In genomic region chr17:87571345-87571932, GRCm38 (mm10) we compare ENCODE assay signal across 8 mouse cellular contexts.
DNase-seq lines count a peak whose midpoint lies in the region; ATAC-seq lines count a peak whose summit lies in the region.

No protein-coding gene starts in this region.

- no peaks in the 10 kb centered on the region for H3K27me3 ChIP-seq in hindbrain, embryonic 11.5 days (ENCODE audit: control insufficient read depth, insufficient read depth, low read length)
- no peaks in the 10 kb centered on the region for H3K27me3 ChIP-seq in lung, embryonic 16.5 days (ENCODE audit: control insufficient read depth, insufficient read depth, low read depth, low read length)

- WGBS in hindbrain, embryonic 11.5 days: 12% methylated on average over 18 of the region's 18 CpGs
- WGBS in lung, embryonic 16.5 days: 7% methylated on average over 18 of the region's 18 CpGs

- H3K4me1 ChIP-seq in hindbrain, embryonic 11.5 days (replicated peaks; ENCODE audit: control insufficient read depth, insufficient read depth, low read length): no peaks in the 10 kb centered on the region; the same call in 1 of the 2 replicates
- H3K4me1 ChIP-seq in lung, embryonic 16.5 days (replicated peaks; ENCODE audit: control insufficient read depth, insufficient read depth, low read length): peaks cover 8% of the 10 kb centered on the region

- peak overlapping the region; percentile 38; the same call in 1 of the 2 replicates for H3K9ac ChIP-seq in hindbrain, embryonic 11.5 days (ENCODE audit: low read depth, low read length)
- peak overlapping the region; percentile 1; the same call in 1 of the 2 replicates for H3K9ac ChIP-seq in lung, embryonic 16.5 days (ENCODE audit: low read length)

- no peaks in the 10 kb centered on the region for H3K36me3 ChIP-seq in hindbrain, embryonic 11.5 days (ENCODE audit: control insufficient read depth, insufficient read depth, low read length)
- H3K36me3 ChIP-seq in lung, embryonic 16.5 days (ENCODE audit: control insufficient read depth, insufficient read depth, low read length): no peaks in the 10 kb centered on the region

- ATAC-seq in hindbrain, embryonic 11.5 days (ENCODE audit: low FRiP score): peak; percentile 88
- peak; percentile 91 for ATAC-seq in lung, embryonic 16.5 days (ENCODE audit: low read depth)

- no peak overlapping the region for H3K4me3 ChIP-seq in hindbrain, embryonic 11.5 days (ENCODE audit: low read depth, low read length)
- peak overlapping the region; percentile 26 for H3K4me3 ChIP-seq in lung, embryonic 16.5 days (ENCODE audit: low read length)

- H3K9me3 ChIP-seq in hindbrain, embryonic 11.5 days (ENCODE audit: control insufficient read depth, low read length): no peaks in the 10 kb centered on the region
- H3K9me3 ChIP-seq in lung, embryonic 16.5 days (ENCODE audit: control insufficient read depth, low read length): no peaks in the 10 kb centered on the region

- H3K27ac ChIP-seq in hindbrain, embryonic 11.5 days (ENCODE audit: low read depth, low read length): no peak overlapping the region
- no peak overlapping the region for H3K27ac ChIP-seq in lung, embryonic 16.5 days (ENCODE audit: low read length)

- peak overlapping the region; percentile 34 for H3K4me2 ChIP-seq in hindbrain, embryonic 11.5 days (replicated peaks; ENCODE audit: low read depth, low read length)
- peak overlapping the region; percentile 62 for H3K4me2 ChIP-seq in lung, embryonic 16.5 days (ENCODE audit: low read depth, low read length)

- peak; percentile 97 for DNase-seq in NIH3T3 (ENCODE audit: low read depth)
- peak; percentile 96 to 98 for DNase-seq in cerebellum, postnatal 10 days
- DNase-seq in frontal cortex, postnatal 10 days (ENCODE audit: low spot score in 2 of 2): peak; percentile 68 to 91
- peak; percentile 96 for DNase-seq in hindbrain, embryonic 11.5 days (ENCODE audit: low spot score)
- DNase-seq in layer of hippocampus, adult 9-11 months: peak; percentile 91
- peak; percentile 95 for DNase-seq in ovary, postnatal 10 days (ENCODE audit: low spot score)
- peak; percentile 87 for DNase-seq in thymus, postnatal 0 days (ENCODE audit: low spot score)
